Mouse (Mus musculus) heart, postnatal 0 days (tissue): ENCODE data around the gene Dpt.

ENCODE experiments used
- CTCF ChIP-seq: IDR thresholded peaks from 2 replicates; pipeline ENCODE4 v1.5.1; 2016; ENCODE audit warnings: antibody characterized with exemption, control low read depth, low read depth
- EP300 ChIP-seq: IDR thresholded peaks from 2 replicates; pipeline ENCODE4 v1.6.1; 2016; ENCODE audit warnings: antibody characterized with exemption, low read depth

DNA sequence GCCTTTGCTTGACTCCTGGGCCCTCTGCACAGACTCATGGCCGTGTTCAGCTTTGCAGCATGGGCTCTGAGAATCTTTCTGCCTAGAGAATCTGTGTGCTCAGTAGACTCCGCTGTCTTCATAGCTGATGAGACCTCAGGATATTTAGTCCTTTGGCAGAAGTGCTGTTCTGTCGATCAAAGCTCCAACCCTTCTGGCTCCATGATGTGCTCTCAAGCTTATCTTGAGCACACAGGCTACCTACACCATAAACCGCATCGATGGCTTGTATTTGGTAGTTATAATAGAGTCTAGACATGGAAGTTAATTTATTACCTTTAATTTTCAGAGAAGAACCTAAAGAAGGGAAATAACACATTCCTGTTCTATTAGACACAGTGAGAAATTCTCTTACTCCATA, 36.0 kb downstream of the Dpt start:
- TF ChIP-seq CTCF (no peak), EP300 (no peak)
